Mouse (Mus musculus): ENCODE measurements around the gene Spdef. TPM values are rescaled to one million over a fixed set of nuclear protein-coding genes. Genes with fewer than 3 reads are reported as not detected.

Gene Spdef
- polyA plus RNA-seq, 2 experiments, result 0.52 TPM; not detected in 1

GRCm38 (mm10) chr17:27761639-27762336 is 33.0 kb upstream of the Spdef start:
- H3K9me3 ChIP-seq (ENCODE audit: control insufficient read depth, low read length), result no peaks in the 10 kb centered on the region; the same call in 1 of the 2 replicates
- TF ChIP-seq POLR2A (IDR thresholded peaks at IDR 0.05; ENCODE audit: borderline replicate concordance, extremely low read depth, insufficient read depth, insufficient read length), result no peak
- H3K4me2 ChIP-seq (replicated peaks; ENCODE audit: low read depth, low read length, severe bottlenecking), result no peak overlapping the region
- DNase-seq (ENCODE audit: low spot score) (peak; percentile 81), ATAC-seq (ENCODE audit: low FRiP score, low read depth) (peak; percentile 81)
- H3K27me3 ChIP-seq (ENCODE audit: control insufficient read depth, insufficient read depth, low read length), result no peaks in the 10 kb centered on the region
- H3K36me3 ChIP-seq (ENCODE audit: control insufficient read depth, insufficient read depth, low read length), result peaks cover 41% of the 10 kb centered on the region
- H3K4me3 ChIP-seq (replicated peaks; ENCODE audit: low read length), result no peak overlapping the region
- H3K4me1 ChIP-seq (ENCODE audit: control insufficient read depth, insufficient read depth, low read length), result no peaks in the 10 kb centered on the region
- H3K27ac ChIP-seq (replicated peaks; ENCODE audit: low read depth, low read length), result no peak overlapping the region
- 39% methylated on average over 9 of the region's 9 CpGs for WGBS
- H3K9ac ChIP-seq (ENCODE audit: low read depth, low read length, severe bottlenecking), result no peak overlapping the region

- H3K27ac ChIP-seq (replicated peaks; ENCODE audit: low read depth, low read length), result no peak overlapping the region
- no peaks in the 10 kb centered on the region for H3K4me1 ChIP-seq (ENCODE audit: control insufficient read depth, insufficient read depth, low read length)
- H3K9me3 ChIP-seq (ENCODE audit: control insufficient read depth, low read length), result no peaks in the 10 kb centered on the region; the same call in 1 of the 2 replicates
- no peak for ATAC-seq (ENCODE audit: low FRiP score, low read depth)
- H3K27me3 ChIP-seq (ENCODE audit: control insufficient read depth, insufficient read depth, low read length), result no peaks in the 10 kb centered on the region
- no peak for DNase-seq (ENCODE audit: low spot score)
- TF ChIP-seq POLR2A (IDR thresholded peaks at IDR 0.05; ENCODE audit: borderline replicate concordance, extremely low read depth, insufficient read depth, insufficient read length), result no peak
- peaks cover 26% of the 10 kb centered on the region for H3K36me3 ChIP-seq (ENCODE audit: control insufficient read depth, insufficient read depth, low read length)
- H3K9ac ChIP-seq (ENCODE audit: low read depth, low read length, severe bottlenecking), result no peak overlapping the region
- no peak overlapping the region for H3K4me3 ChIP-seq (replicated peaks; ENCODE audit: low read length)
- WGBS, result 81% methylated on average over 6 of the region's 6 CpGs
- no peak overlapping the region for H3K4me2 ChIP-seq (replicated peaks; ENCODE audit: low read depth, low read length, severe bottlenecking)
These were observed 31.4 kb upstream of the Spdef start for GRCm38 (mm10) chr17:27760169-27760568.

- no peak overlapping the region for H3K4me2 ChIP-seq (replicated peaks; ENCODE audit: low read depth, low read length, severe bottlenecking)
- DNase-seq (ENCODE audit: low spot score), result no peak
- H3K9ac ChIP-seq (ENCODE audit: low read depth, low read length, severe bottlenecking), result no peak overlapping the region
- WGBS, result 83% methylated on average over 8 of the region's 8 CpGs
- TF ChIP-seq POLR2A (IDR thresholded peaks at IDR 0.05; ENCODE audit: borderline replicate concordance, extremely low read depth, insufficient read depth, insufficient read length), result no peak
- no peak overlapping the region for H3K4me3 ChIP-seq (replicated peaks; ENCODE audit: low read length)
- H3K27ac ChIP-seq (replicated peaks; ENCODE audit: low read depth, low read length), result no peak overlapping the region
- no peaks in the 10 kb centered on the region for H3K9me3 ChIP-seq (ENCODE audit: control insufficient read depth, low read length)
- no peaks in the 10 kb centered on the region for H3K27me3 ChIP-seq (ENCODE audit: control insufficient read depth, insufficient read depth, low read length)
- peaks cover 27% of the 10 kb centered on the region; the same call in 1 of the 2 replicates for H3K36me3 ChIP-seq (ENCODE audit: control insufficient read depth, insufficient read depth, low read length)
- H3K4me1 ChIP-seq (ENCODE audit: control insufficient read depth, insufficient read depth, low read length), result no peaks in the 10 kb centered on the region
- ATAC-seq (ENCODE audit: low FRiP score, low read depth), result no peak
These were observed 22.8 kb upstream of the Spdef start for GRCm38 (mm10) chr17:27751314-27752202.

- no peak for TF ChIP-seq POLR2A (IDR thresholded peaks at IDR 0.05; ENCODE audit: borderline replicate concordance, extremely low read depth, insufficient read depth, insufficient read length)
- no peaks in the 10 kb centered on the region for H3K9me3 ChIP-seq (ENCODE audit: control insufficient read depth, low read length)
- H3K36me3 ChIP-seq (ENCODE audit: control insufficient read depth, insufficient read depth, low read length), result peaks cover 29% of the 10 kb centered on the region; the same call in 1 of the 2 replicates
- no peaks in the 10 kb centered on the region for H3K4me1 ChIP-seq (ENCODE audit: control insufficient read depth, insufficient read depth, low read length)
- ATAC-seq (ENCODE audit: low FRiP score, low read depth), result no peak
- no peaks in the 10 kb centered on the region for H3K27me3 ChIP-seq (ENCODE audit: control insufficient read depth, insufficient read depth, low read length)
- no peak overlapping the region for H3K27ac ChIP-seq (replicated peaks; ENCODE audit: low read depth, low read length)
- no peak for DNase-seq (ENCODE audit: low spot score)
- H3K9ac ChIP-seq (ENCODE audit: low read depth, low read length, severe bottlenecking), result no peak overlapping the region
- H3K4me2 ChIP-seq (replicated peaks; ENCODE audit: low read depth, low read length, severe bottlenecking), result no peak overlapping the region
- H3K4me3 ChIP-seq (replicated peaks; ENCODE audit: low read length), result no peak overlapping the region
- 94% methylated on average over 6 of the region's 6 CpGs for WGBS
These were observed 21.7 kb upstream of the Spdef start for GRCm38 (mm10) chr17:27750451-27750942.

GRCm38 (mm10) chr17:27748123-27748522 is 19.4 kb upstream of the Spdef start:
- Histone ChIP-seq H3K4me2 (replicated peaks; ENCODE audit: low read depth, low read length, severe bottlenecking) (no peak overlapping the region), H3K9ac (ENCODE audit: low read depth, low read length, severe bottlenecking) (no peak overlapping the region)

More at GRCm38 (mm10) chr17:27748123-27748522, 19.4 kb upstream of the Spdef start:
- H3K36me3 ChIP-seq (ENCODE audit: control insufficient read depth, insufficient read depth, low read length), result peaks cover 33% of the 10 kb centered on the region; the same call in 1 of the 2 replicates
- H3K27ac ChIP-seq (replicated peaks; ENCODE audit: low read depth, low read length), result no peak overlapping the region
- no peak for TF ChIP-seq POLR2A (IDR thresholded peaks at IDR 0.05; ENCODE audit: borderline replicate concordance, extremely low read depth, insufficient read depth, insufficient read length)
- ATAC-seq (ENCODE audit: low FRiP score, low read depth) (no peak), DNase-seq (ENCODE audit: low spot score) (no peak)
- WGBS, result 91% methylated on average over 2 of the region's 2 CpGs
- H3K4me3 ChIP-seq (replicated peaks; ENCODE audit: low read length), result no peak overlapping the region
- no peaks in the 10 kb centered on the region for H3K27me3 ChIP-seq (ENCODE audit: control insufficient read depth, insufficient read depth, low read length)
- no peaks in the 10 kb centered on the region for H3K4me1 ChIP-seq (ENCODE audit: control insufficient read depth, insufficient read depth, low read length)
- H3K9me3 ChIP-seq (ENCODE audit: control insufficient read depth, low read length), result no peaks in the 10 kb centered on the region

Data from limb, embryonic 14.5 days (tissue).